Mouse (Mus musculus) T-cell, adult 66 days (primary cell): ENCODE measurements around the gene Olfr651. TPM values are rescaled to one million over a fixed set of nuclear protein-coding genes. Genes with fewer than 3 reads are reported as not detected.

Experiments
- total RNA-seq, 2 experiments: library from RNA; stranded (reverse); gene quantifications; 3 replicates in 1 of 2; 4 replicates in 1 of 2; pipeline ENCODE4 v1.2.4; 2023

The Olfr651 gene
- total RNA-seq: not detected

GRCm38 (mm10) chr7:104549833-104550232, at the start of gene Olfr651:
Gene Olfr651, plus strand, starts transcription at chr7:104550133.

DNA sequence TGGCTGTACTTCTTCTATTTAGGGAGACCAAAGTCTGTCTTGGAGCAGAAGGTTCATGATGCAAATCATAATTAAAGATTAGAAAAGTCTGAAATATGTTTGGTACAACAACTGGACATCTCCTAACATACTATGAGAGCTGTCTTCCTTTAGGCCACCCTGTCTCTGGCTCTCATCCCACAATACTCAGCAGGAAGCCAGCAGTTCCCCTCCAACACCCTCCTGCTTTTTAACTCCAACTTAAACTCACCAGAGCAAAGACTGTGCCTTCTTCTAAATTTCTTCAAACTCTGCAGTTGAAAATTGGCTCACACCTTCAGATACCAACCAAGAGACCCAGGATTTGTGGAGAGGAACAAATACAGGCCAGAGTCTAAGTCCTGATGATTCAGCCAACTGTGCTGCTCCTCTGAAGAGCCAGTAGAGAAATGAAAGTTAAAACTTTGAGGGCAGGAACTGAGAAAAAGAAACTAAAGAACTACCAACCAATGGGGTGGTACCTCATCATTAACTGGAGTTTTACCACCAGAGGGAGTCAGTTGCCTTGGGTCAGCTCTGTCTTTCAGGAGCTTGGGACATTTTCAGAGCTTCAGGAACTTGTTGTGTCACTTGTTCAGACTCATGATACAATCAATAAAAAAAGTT, 42.4 kb upstream of the Olfr651 start, which contains the start of gene Trim30d:
Gene Trim30d (minus strand): TSS at position 429 of the 645 bp plus-strand sequence.

DNA sequence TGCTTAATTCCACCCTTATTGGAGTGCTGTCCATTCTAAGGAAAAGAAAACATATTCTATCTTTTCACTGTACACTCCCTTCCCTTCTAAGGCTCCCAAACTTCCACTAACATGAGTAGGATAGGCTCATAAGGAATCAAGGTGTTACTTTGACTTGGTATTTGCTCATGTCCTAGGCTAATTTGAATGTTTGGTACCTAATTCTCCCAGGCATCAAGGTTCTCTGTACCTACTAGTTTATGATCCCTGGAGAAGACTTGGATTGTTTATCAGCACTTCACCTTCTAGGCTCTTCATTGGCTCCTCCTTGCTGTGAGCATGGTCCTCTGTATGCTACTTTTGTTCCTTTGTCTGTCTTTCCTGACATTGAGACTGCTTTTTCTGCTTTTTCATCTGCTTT, 10.7 kb downstream of the Olfr651 start, which contains the start of gene Olfr652:
Gene Olfr652 (plus strand): TSS at position 301 of the 400 bp plus-strand sequence.

GRCm38 (mm10) chr7:104577014-104577413, 27.1 kb downstream of the Olfr651 start, which contains the start of gene Olfr653:
Gene Olfr653, plus strand, starts transcription at chr7:104577314.

GRCm38 (mm10) chr7:104586725-104587124, 36.8 kb downstream of the Olfr651 start, which contains the start of gene Olfr654:
Gene Olfr654, plus strand, starts transcription at chr7:104587025.

GRCm38 (mm10) chr7:104601679-104602078, 51.7 kb downstream of the Olfr651 start, which contains the start of gene Olfr655:
Gene Olfr655, minus strand, starts transcription at chr7:104601779.

Other genes starting within 250 kb of the Olfr651 start
- 100 to 1,000 TPM in 1 of 2 experiments, 10 to 100 TPM in 1; 98.4 to 109 TPM for gene Trim12a, start 234.7 kb upstream of the Olfr651 start, total RNA-seq
- gene Trim34b, start 220.7 kb upstream of the Olfr651 start, total RNA-seq: 1 to 10 TPM; 2.4 to 2.7 TPM
- gene Trim12c, start 196.8 kb upstream of the Olfr651 start, total RNA-seq: 10 to 100 TPM; 43.4 to 51.9 TPM
- gene Trim30b, start 180.2 kb upstream of the Olfr651 start, total RNA-seq: under 1 TPM; 0.35 to 0.36 TPM
- 1 to 10 TPM; 3.1 to 4.3 TPM for gene Trim30c, start 149.3 kb upstream of the Olfr651 start, total RNA-seq
- 10 to 100 TPM; 66.0 to 74.1 TPM for gene Trim30a, start 84.9 kb upstream of the Olfr651 start, total RNA-seq
- 10 to 100 TPM in 1 of 2 experiments, 1 to 10 TPM in 1; 8.6 to 10.6 TPM for gene Trim30d, start 42.3 kb upstream of the Olfr651 start, total RNA-seq
- gene Olfr652, start 10.8 kb downstream of the Olfr651 start, total RNA-seq: not detected
- not detected for gene Olfr653, start 27.2 kb downstream of the Olfr651 start, total RNA-seq
- gene Olfr654, start 36.9 kb downstream of the Olfr651 start, total RNA-seq: not detected
- under 1 TPM in 1 of 2 experiments, not detected in 1; 0.44 TPM for gene Olfr655, start 51.6 kb downstream of the Olfr651 start, total RNA-seq
- not detected for gene Olfr656, start 63.8 kb downstream of the Olfr651 start, total RNA-seq
- gene Olfr657, start 74.7 kb downstream of the Olfr651 start, total RNA-seq: not detected
- gene Olfr658, start 97.2 kb downstream of the Olfr651 start, total RNA-seq: not detected
- gene Olfr659, start 116.6 kb downstream of the Olfr651 start, total RNA-seq: not detected
- gene Olfr661, start 136.4 kb downstream of the Olfr651 start, total RNA-seq: not detected
- gene Usp17le, start 227.3 kb downstream of the Olfr651 start, total RNA-seq: not detected